Mouse (Mus musculus): ENCODE results near the gene Pdcd2l. TPM values are rescaled to one million over a fixed set of nuclear protein-coding genes. Genes with fewer than 3 reads are reported as not detected.
"Not testable (repeated sequence)": the region's sequence is repeated elsewhere in the genome, so short reads cannot be mapped to it uniquely, and the experiment has no call there.

Pdcd2l gene
- total RNA-seq, 2 experiments from 2014 or later, result 21.1 to 25.1 TPM

- no peak for DNase-seq
Observed at GRCm38 (mm10) chr7:34213281-34213680, 16.8 kb upstream of the Pdcd2l start.

- no peak for DNase-seq
Observed at GRCm38 (mm10) chr7:34208027-34208745, 11.7 kb upstream of the Pdcd2l start.

GRCm38 (mm10) chr7:34206331-34206730, 9.9 kb upstream of the Pdcd2l start:
- no peak for DNase-seq

- not testable (repeated sequence) for DNase-seq
Observed at GRCm38 (mm10) chr7:34202147-34202546, 5.7 kb upstream of the Pdcd2l start.

GRCm38 (mm10) chr7:34200829-34201228, 4.4 kb upstream of the Pdcd2l start:
- no peak for DNase-seq

- DNase-seq, result no peak
Observed at GRCm38 (mm10) chr7:34198346-34198745, 1.9 kb upstream of the Pdcd2l start.

GRCm38 (mm10) chr7:34195632-34196031, 829 bp downstream of the Pdcd2l start:
- DNase-seq, result no peak

GRCm38 (mm10) chr7:34192825-34193224, 3.6 kb downstream of the Pdcd2l start:
- no peak for DNase-seq

- no peak for DNase-seq
Observed at GRCm38 (mm10) chr7:34189376-34189989, 7.0 kb downstream of the Pdcd2l start.

- no peak for DNase-seq
Observed at GRCm38 (mm10) chr7:34183794-34184193, 12.7 kb downstream of the Pdcd2l start.

GRCm38 (mm10) chr7:34183356-34183755, 13.1 kb downstream of the Pdcd2l start:
- no peak for DNase-seq

GRCm38 (mm10) chr7:34176241-34176640, 20.2 kb downstream of the Pdcd2l start:
- DNase-seq, result not testable (repeated sequence)

GRCm38 (mm10) chr7:34172251-34172650, 24.2 kb downstream of the Pdcd2l start:
- no peak for DNase-seq

- no peak for DNase-seq
Observed at GRCm38 (mm10) chr7:34169454-34169853, 27.0 kb downstream of the Pdcd2l start, which contains the start of gene Uba2. Gene Uba2, minus strand, starts transcription at chr7:34169599.

GRCm38 (mm10) chr7:34168470-34169251, 27.8 kb downstream of the Pdcd2l start:
- peak; percentile 91 to 93 for DNase-seq

GRCm38 (mm10) chr7:34167766-34168469, 28.5 kb downstream of the Pdcd2l start:
- peak in 1 of 2 experiments; percentile 41 for DNase-seq

GRCm38 (mm10) chr7:34166850-34167249, 29.6 kb downstream of the Pdcd2l start:
- no peak for DNase-seq

GRCm38 (mm10) chr7:34165999-34166398, 30.5 kb downstream of the Pdcd2l start:
- DNase-seq, result no peak

GRCm38 (mm10) chr7:34164671-34165070, 31.8 kb downstream of the Pdcd2l start:
- no peak for DNase-seq

GRCm38 (mm10) chr7:34159167-34159566, 37.3 kb downstream of the Pdcd2l start:
- DNase-seq, result no peak

- no peak for DNase-seq
Observed at GRCm38 (mm10) chr7:34157994-34158393, 38.5 kb downstream of the Pdcd2l start.

- DNase-seq, result no peak
Observed at GRCm38 (mm10) chr7:34147193-34147592, 49.3 kb downstream of the Pdcd2l start.

- DNase-seq, result no peak
Observed at GRCm38 (mm10) chr7:34141123-34141522, 55.3 kb downstream of the Pdcd2l start.

Measured in layer of hippocampus, postnatal 36 days (tissue).